Mouse (Mus musculus): ENCODE measurements around the gene Zbtb18. TPM values are rescaled to one million over a fixed set of nuclear protein-coding genes. Genes with fewer than 3 reads are reported as not detected.

Zbtb18 gene
- polyA plus RNA-seq, 1 experiment from 2014 or later: 1.0 TPM

DNA sequence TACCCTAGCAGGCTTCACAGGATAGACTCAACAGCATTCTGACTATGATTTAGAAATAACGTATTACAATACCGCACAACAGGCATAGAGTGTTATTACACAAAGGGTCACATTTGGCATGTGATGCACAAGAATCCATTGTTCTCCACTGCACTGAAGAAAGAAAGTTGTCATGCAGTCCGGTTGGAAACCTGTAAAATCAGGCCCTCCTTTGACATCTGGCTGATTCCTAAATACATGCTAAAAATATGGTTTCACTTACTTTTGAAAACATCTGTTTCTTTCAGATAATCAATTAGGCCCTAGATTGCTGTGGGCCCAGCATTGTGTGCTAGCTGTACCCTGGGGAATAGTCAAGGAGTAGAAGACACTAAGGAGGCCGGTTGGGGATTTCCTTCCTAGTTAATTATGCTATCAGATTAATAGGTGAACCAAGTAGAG is 9.9 kb downstream of the Zbtb18 start:
- H3K36me3 ChIP-seq: peaks cover 22% of the 10 kb centered on the region
- H3K4me1 ChIP-seq: peaks cover 21% of the 10 kb centered on the region
- no peak overlapping the region for H3K4me3 ChIP-seq
- no peaks in the 10 kb centered on the region for H3K27me3 ChIP-seq (ENCODE audit: low read depth, poor library complexity, severe bottlenecking)
- no peak for DNase-seq (ENCODE audit: low spot score)
- H3K27ac ChIP-seq: no peak overlapping the region
- 66% methylated on average over 4 of the region's 4 CpGs for WGBS
- no peaks in the 10 kb centered on the region for H3K9me3 ChIP-seq (replicated peaks)

DNA sequence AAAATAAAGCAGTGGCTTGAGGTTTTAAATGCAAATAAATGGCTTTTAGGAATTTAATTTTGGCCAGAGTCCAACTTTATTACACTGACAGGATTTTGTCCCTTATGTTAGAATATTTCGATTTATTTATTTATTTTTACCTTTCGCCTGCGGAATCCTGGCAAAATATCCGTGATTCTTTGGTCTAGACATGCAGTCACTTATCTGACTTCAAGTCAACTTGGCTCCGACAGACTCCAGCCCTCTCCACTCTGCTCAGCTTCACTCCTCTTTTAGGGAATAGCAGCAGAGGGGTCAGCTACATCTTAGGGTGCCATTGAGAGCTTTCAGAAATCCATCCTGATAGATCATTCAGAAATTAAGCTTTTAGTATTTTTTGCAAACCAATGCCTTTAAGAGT is 10.8 kb downstream of the Zbtb18 start:
- Histone ChIP-seq H3K36me3 (peaks cover 14% of the 10 kb centered on the region), H3K4me3 (no peak overlapping the region), H3K27me3 (ENCODE audit: low read depth, poor library complexity, severe bottlenecking) (no peaks in the 10 kb centered on the region), H3K9me3 (replicated peaks) (no peaks in the 10 kb centered on the region), H3K4me1 (peaks cover 11% of the 10 kb centered on the region), H3K27ac (no peak overlapping the region)
- DNase-seq (ENCODE audit: low spot score): no peak
- 82% methylated on average over 5 of the region's 5 CpGs for WGBS

DNA sequence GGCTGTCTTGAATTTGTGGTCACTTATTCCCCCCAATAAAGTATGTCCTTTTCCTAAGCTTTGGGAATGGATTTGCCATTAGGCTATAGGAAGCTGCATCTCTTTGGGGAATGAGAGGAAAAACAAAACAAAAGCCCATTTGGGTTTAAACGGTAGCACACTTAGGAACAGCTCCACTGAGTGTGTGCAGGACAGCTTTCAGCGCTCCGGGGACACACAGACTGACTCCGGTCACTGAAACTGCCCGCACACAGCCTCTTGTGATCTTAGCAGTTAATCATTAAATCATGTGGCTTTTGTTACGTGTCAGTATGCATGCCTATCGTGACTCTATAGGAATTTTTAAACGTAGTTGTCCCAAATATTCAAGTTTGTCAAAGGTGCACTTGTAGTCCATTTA is 11.7 kb downstream of the Zbtb18 start:
- H3K4me1 ChIP-seq: peaks cover 10% of the 10 kb centered on the region
- no peaks in the 10 kb centered on the region for H3K9me3 ChIP-seq (replicated peaks)
- WGBS: 69% methylated on average over 8 of the region's 8 CpGs
- no peak overlapping the region for H3K4me3 ChIP-seq
- no peak overlapping the region for H3K27ac ChIP-seq
- H3K36me3 ChIP-seq: peaks cover 7% of the 10 kb centered on the region
- H3K27me3 ChIP-seq (ENCODE audit: low read depth, poor library complexity, severe bottlenecking): no peaks in the 10 kb centered on the region
- no peak for DNase-seq (ENCODE audit: low spot score)

DNA sequence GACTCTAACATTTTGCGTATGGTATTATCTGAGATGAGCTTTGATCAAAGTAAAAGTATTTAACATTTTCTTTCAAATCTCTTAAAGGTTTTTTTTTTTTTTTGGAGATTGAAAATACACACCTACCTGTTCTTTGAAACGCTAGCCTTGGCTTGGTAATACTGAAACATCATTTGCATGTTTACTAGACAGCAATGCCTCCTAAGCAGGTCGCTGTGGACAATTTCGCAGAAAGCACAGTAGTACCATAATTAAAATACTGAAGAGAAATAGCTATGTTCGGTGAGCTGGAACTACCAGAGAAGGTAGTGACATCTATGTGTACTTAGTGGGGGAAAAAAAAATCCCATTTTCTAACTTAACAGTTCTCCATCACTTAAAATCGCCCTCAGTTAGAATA is 12.3 kb downstream of the Zbtb18 start:
- H3K36me3 ChIP-seq: 0 out of 2 replicates have a peak, but pooled peaks cover 2% of the 10 kb centered on the region
- no peaks in the 10 kb centered on the region for H3K27me3 ChIP-seq (ENCODE audit: low read depth, poor library complexity, severe bottlenecking)
- 93% methylated on average over 6 of the region's 6 CpGs for WGBS
- peaks cover 11% of the 10 kb centered on the region for H3K4me1 ChIP-seq
- H3K27ac ChIP-seq: no peak overlapping the region
- H3K9me3 ChIP-seq (replicated peaks): no peaks in the 10 kb centered on the region
- DNase-seq (ENCODE audit: low spot score): no peak
- H3K4me3 ChIP-seq: no peak overlapping the region

DNA sequence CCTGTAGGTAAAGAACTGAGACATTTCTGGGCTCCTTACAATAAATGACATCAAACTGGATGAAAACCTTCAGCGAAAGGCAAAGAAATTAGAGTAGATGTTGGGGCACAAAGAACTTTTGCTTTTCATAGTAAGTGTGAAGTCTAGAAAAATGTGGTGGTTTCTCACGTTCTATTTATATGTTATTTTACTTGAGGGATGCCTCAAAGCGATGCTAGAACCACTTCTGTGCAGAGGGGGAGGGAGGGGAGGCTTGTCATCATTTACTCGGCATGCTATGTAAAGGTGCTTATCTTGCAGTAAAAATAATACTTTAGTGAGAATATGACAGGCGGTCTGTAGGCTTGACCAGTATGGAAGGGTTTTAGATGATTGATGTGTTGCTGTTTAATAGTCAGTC is 13.3 kb downstream of the Zbtb18 start:
- no peak overlapping the region for H3K4me3 ChIP-seq
- DNase-seq (ENCODE audit: low spot score): no peak
- H3K27me3 ChIP-seq (ENCODE audit: low read depth, poor library complexity, severe bottlenecking): no peaks in the 10 kb centered on the region
- WGBS: 91% methylated on average over 5 of the region's 5 CpGs
- no peak overlapping the region for H3K27ac ChIP-seq
- no peaks in the 10 kb centered on the region for H3K36me3 ChIP-seq
- H3K9me3 ChIP-seq (replicated peaks): no peaks in the 10 kb centered on the region
- peaks cover 13% of the 10 kb centered on the region for H3K4me1 ChIP-seq

DNA sequence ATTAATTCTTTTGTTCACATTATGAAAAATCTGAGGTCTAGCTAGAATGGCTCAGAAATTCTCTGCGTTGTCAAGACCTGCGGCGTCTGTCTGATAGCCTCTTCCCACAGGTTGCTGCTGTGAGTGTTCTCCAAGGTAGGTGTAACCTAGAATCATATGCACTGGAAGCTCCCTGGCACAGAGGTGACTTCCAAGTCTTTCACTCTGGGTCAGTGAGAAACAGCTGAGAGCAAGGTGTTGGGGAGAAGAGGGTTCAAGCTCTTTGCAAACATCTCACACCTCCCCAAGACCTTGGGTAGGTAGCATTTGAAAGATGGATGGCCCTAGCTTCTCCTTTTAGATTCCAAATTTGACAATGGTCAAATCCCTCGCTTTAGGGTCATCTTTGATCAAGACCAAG is 14.1 kb downstream of the Zbtb18 start:
- 90% methylated on average over 4 of the region's 4 CpGs for WGBS
- Histone ChIP-seq H3K27me3 (ENCODE audit: low read depth, poor library complexity, severe bottlenecking) (no peaks in the 10 kb centered on the region), H3K4me3 (no peak overlapping the region), H3K4me1 (peaks cover 18% of the 10 kb centered on the region), H3K9me3 (replicated peaks) (no peaks in the 10 kb centered on the region), H3K27ac (no peak overlapping the region), H3K36me3 (no peaks in the 10 kb centered on the region)
- DNase-seq (ENCODE audit: low spot score): no peak

DNA sequence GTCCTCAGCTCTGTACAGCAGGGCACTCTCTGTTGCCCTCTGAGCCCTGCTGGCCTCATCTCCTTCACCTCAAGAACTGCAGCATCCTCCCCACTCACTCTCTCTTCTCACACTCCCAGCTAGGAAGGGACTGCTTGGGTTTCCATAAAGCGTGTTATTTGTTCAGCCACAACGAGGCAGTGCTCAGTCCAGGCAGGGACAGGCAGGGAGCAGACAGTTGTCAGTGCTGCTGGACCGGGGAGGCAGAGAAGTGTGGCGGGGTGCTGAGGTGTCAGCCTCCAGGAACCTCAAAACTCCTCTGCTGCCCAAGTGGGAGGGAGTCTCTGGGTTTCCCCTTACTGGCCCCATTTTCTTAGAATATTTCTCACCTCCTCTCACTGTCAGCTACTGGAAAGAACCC is 14.6 kb downstream of the Zbtb18 start:
- Histone ChIP-seq H3K4me1 (peaks cover 18% of the 10 kb centered on the region), H3K27me3 (ENCODE audit: low read depth, poor library complexity, severe bottlenecking) (no peaks in the 10 kb centered on the region), H3K9me3 (replicated peaks) (no peaks in the 10 kb centered on the region), H3K4me3 (no peak overlapping the region), H3K36me3 (no peaks in the 10 kb centered on the region), H3K27ac (no peak overlapping the region)
- WGBS: 49% methylated on average over 4 of the region's 4 CpGs
- no peak for DNase-seq (ENCODE audit: low spot score)

DNA sequence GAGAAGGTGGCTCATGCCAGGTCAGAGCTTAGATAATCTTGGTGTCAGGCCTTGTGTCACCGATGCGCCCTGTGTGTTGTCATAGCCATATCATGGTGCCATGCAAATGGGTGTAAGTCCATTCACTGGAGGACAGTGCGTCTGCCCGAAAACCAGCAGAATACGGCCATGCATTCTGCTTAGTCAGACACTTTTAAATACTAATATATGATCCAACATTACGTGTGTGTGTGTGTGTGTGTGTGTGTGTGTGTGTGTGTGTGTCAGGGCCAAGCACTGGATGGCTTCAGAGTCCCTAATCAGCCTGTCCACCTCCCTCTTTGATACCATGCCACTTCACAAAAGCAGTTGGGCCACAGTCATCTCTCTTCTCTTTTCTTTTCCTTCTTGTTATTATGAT is 15.8 kb downstream of the Zbtb18 start:
- peaks cover 14% of the 10 kb centered on the region for H3K4me1 ChIP-seq
- no peak overlapping the region for H3K4me3 ChIP-seq
- H3K36me3 ChIP-seq: no peaks in the 10 kb centered on the region
- H3K27me3 ChIP-seq (ENCODE audit: low read depth, poor library complexity, severe bottlenecking): no peaks in the 10 kb centered on the region
- DNase-seq (ENCODE audit: low spot score): no peak
- H3K27ac ChIP-seq: no peak overlapping the region
- H3K9me3 ChIP-seq (replicated peaks): no peaks in the 10 kb centered on the region
- 94% methylated on average over 6 of the region's 6 CpGs for WGBS

DNA sequence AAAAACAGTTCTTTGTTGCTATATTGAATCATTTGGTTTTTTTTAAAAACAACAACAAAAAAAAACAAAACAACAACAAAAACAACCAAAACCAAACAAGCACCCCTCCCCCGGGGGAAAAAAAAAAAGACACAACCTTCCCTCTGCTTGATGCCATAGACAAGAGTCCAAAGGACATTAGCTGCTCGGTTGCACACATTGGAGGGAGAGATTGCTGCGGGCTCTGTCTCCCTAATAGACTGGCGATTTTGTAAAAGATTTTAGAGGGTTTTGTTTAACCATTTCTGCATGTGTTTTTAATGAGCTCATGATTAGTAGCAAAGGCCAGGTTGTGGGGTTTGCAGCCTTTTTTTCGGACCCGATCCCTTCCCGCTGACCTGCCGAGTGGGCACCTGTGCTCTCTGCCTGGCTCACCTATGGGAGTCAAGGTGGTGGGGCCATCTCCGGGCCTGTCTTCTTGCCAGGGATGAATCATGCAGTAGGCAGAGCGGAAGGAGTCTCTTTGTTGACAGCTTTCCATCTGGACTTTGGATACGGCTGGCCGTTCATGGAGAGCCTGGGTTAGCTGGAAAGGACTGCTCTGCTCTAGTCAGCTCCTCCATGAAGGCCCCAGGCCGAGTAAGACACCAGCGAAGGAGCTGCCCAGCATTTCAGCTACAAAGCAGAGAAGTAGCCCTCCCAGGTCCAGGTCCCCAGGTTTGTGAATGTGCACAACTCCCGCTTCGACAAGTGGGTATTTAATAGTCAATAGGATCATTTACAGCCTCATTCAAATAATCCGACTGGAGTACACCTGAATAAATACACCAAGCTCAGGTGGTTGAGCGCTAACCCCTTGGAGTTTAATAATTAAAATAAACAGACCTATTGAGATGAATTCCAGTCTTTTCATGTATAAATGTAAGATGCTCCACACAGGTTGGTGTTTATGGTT is 16.6 kb downstream of the Zbtb18 start:
- Histone ChIP-seq H3K4me1 (peaks cover 13% of the 10 kb centered on the region), H3K9me3 (replicated peaks) (no peaks in the 10 kb centered on the region), H3K4me3 (no peak overlapping the region), H3K27me3 (ENCODE audit: low read depth, poor library complexity, severe bottlenecking) (no peaks in the 10 kb centered on the region), H3K36me3 (no peaks in the 10 kb centered on the region), H3K27ac (no peak overlapping the region)
- no peak for DNase-seq (ENCODE audit: low spot score)
- 82% methylated on average over 18 of the region's 18 CpGs for WGBS

DNA sequence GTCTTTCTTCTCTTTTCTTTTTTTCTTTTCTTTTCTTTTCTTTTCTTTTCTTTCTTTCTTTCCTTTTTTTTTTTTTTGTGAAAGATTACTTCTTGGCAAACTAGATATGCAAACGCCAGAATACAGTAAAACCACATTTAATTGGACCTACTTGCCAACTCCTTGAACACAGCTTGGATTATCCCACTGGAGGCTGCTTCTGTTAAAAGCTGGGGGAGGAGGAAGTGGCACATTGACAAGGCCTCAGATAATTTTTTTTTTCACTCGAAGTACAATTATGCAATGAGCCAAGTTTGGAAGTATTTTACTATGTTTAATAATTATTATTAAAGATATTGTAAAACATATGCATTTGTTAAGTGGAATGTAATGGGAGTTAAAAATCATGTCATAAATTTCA is 17.4 kb downstream of the Zbtb18 start:
- Histone ChIP-seq H3K27me3 (ENCODE audit: low read depth, poor library complexity, severe bottlenecking) (no peaks in the 10 kb centered on the region), H3K4me3 (no peak overlapping the region), H3K9me3 (replicated peaks) (no peaks in the 10 kb centered on the region), H3K36me3 (no peaks in the 10 kb centered on the region), H3K4me1 (peaks cover 10% of the 10 kb centered on the region), H3K27ac (no peak overlapping the region)
- 76% methylated on average over 2 of the region's 2 CpGs for WGBS
- no peak for DNase-seq (ENCODE audit: low spot score)

DNA sequence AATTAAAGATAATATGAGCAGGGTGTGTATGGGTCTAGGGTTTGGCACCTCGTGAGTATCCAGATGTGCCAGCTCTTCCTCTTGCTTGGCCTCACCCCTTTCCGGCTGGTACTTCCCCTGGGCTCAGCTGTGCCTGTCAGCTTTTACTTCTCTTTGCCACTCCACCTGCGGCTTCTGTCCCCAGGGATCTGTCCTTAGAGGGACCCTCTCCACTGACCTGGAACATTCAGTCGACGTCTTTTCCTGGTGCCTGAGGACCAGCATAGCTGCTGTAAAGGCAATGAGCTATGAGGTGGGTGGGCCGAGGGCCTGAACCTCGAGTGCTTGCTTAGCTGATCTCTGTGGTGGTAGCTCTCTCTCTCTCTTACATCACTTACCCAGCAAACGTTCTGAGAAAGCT is 25.0 kb downstream of the Zbtb18 start:
- Histone ChIP-seq H3K4me3 (no peak overlapping the region), H3K36me3 (no peaks in the 10 kb centered on the region), H3K4me1 (no peaks in the 10 kb centered on the region), H3K9me3 (replicated peaks) (no peaks in the 10 kb centered on the region), H3K27ac (no peak overlapping the region), H3K27me3 (ENCODE audit: low read depth, poor library complexity, severe bottlenecking) (no peaks in the 10 kb centered on the region)
- 81% methylated on average over 8 of the region's 8 CpGs for WGBS
- no peak for DNase-seq (ENCODE audit: low spot score)

DNA sequence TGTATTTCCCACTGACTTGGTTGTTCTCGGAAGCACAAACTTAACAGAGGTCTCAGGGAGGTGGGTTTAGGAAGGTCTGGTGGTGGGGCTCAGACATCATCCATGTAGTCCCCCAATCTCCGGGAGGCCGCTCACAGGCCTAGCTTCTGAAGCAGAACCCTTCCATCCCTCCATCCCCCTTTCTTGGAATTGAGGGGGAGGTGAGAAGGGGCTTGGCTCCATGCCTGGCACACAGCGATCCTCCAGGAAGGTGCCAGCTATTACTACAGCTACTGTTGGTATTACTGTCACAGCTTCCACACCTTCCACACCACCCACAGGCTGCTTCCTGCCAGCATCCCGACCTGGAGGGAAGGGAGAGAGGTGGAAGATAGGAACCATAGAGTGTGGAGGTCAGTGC is 26.3 kb downstream of the Zbtb18 start:
- 88% methylated on average over 5 of the region's 5 CpGs for WGBS
- Histone ChIP-seq H3K27me3 (ENCODE audit: low read depth, poor library complexity, severe bottlenecking) (no peaks in the 10 kb centered on the region), H3K4me1 (no peaks in the 10 kb centered on the region), H3K36me3 (no peaks in the 10 kb centered on the region), H3K27ac (no peak overlapping the region), H3K4me3 (no peak overlapping the region), H3K9me3 (replicated peaks) (no peaks in the 10 kb centered on the region)
- DNase-seq (ENCODE audit: low spot score): no peak

DNA sequence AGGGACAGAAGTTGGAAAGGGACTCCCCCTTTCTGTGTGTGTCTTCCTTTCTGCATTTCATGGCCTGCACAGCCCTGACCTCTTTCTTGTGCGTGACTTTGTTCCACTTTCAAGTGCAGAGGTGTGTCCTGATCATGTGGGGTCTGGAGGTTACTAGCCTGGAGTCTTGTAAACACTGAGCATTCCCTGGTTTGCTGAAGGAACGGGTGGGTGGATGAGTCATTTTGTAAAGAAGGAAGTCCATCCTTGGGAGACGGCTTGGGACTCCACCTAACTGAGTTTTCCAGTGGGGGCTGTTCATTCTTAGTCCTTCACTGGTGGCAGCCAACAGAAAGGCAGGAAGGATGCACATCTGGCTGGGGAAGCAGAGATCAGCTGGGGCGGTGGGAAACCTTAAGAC is 27.9 kb downstream of the Zbtb18 start:
- 77% methylated on average over 4 of the region's 4 CpGs for WGBS
- Histone ChIP-seq H3K4me1 (no peaks in the 10 kb centered on the region), H3K9me3 (replicated peaks) (no peaks in the 10 kb centered on the region), H3K27ac (no peak overlapping the region), H3K36me3 (no peaks in the 10 kb centered on the region), H3K27me3 (ENCODE audit: low read depth, poor library complexity, severe bottlenecking) (no peaks in the 10 kb centered on the region), H3K4me3 (no peak overlapping the region)
- DNase-seq (ENCODE audit: low spot score): no peak

DNA sequence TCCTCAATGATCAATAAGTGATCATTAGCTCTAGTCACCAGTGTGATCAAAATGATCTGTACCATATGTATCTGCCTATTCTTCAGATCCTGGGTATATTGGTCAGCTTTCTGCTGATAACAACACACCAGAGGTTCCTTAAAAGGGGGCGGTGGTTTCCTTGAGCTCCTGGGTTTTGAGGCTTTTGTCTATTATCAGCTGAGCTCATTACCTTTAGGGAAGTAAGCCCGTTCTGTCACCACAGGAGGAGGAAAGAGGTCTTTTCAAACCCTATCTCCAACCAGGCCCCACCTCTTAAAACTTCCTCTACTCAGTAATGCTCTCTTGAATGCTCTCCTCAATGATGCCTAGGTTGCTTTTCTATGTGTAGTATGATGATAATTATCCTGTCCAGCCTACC is 28.8 kb downstream of the Zbtb18 start:
- Histone ChIP-seq H3K9me3 (replicated peaks) (no peaks in the 10 kb centered on the region), H3K27ac (no peak overlapping the region), H3K4me1 (no peaks in the 10 kb centered on the region), H3K27me3 (ENCODE audit: low read depth, poor library complexity, severe bottlenecking) (no peaks in the 10 kb centered on the region), H3K4me3 (no peak overlapping the region), H3K36me3 (no peaks in the 10 kb centered on the region)
- no peak for DNase-seq (ENCODE audit: low spot score)
- 77% methylated on average over 2 of the region's 2 CpGs for WGBS
